Mouse (Mus musculus): ENCODE measurements at regions not wholly inside any gene's neighbourhood (a gene's known extent, or its start where the extent isn't known, plus 50 kb on each side); places are given as distances from the start of the nearest gene placed in this dataset.

DNA sequence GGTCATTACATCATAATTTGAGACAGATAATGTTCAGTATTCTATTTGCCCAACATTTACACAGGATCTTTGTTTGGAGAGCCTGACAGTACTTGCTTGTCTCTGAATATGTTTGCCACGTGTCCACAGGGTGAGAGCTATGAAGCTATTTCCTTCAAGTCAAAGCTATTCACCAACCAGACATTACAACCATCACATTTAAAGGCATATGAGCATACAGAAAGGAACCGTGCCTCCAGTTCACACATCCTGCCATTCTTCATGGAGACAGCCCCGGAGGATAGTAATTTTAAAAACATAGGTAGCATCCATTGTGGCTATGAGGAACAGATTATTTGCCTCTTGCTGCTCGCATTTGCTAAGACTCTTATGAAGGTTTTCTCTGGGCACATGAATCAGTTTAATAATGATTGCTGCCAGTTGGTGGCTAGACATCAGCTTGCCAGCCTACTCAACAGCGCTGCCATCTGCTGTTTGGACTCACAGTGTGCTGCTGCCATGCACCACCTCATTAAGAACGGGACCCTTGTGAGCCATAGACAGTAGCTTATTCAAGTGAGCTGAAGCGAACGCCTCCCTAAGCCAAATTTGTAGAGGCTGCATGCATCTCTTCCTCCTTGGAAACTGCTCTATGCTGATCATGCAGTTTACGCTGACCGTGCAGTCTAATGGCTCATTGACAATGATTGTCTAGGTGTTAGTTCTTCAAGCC is 126.5 kb upstream of the Ccdc54 start:
- WGBS: 68% methylated on average over 10 of the region's 10 CpGs
- no peaks in the 10 kb centered on the region for H3K36me3 ChIP-seq (ENCODE audit: control insufficient read depth, insufficient read depth, low read length)
- no peak overlapping the region for H3K9ac ChIP-seq (ENCODE audit: low read depth, low read length)
- TF ChIP-seq POLR2A (IDR thresholded peaks at IDR 0.05; ENCODE audit: insufficient read depth, low read depth, low read length) (no peak), CTCF (IDR thresholded peaks at IDR 0.05) (peak; percentile 33), EP300 (IDR thresholded peaks at IDR 0.05; ENCODE audit: insufficient read depth, low read depth, low read length) (no peak)
- H3K27ac ChIP-seq: no peak overlapping the region
- H3K4me3 ChIP-seq: no peak overlapping the region
- no peak for DNase-seq
- H3K79me2 ChIP-seq (replicated peaks; ENCODE audit: control insufficient read depth, insufficient read depth, low read length): no peaks in the 10 kb centered on the region
- intact Hi-C loops (cut with DNase I): no loop called here
- no peaks in the 10 kb centered on the region for H3K27me3 ChIP-seq (ENCODE audit: control insufficient read depth, insufficient read depth, low read length)
- H3K4me1 ChIP-seq (ENCODE audit: control insufficient read depth, insufficient read depth, low read length): no peaks in the 10 kb centered on the region

DNA sequence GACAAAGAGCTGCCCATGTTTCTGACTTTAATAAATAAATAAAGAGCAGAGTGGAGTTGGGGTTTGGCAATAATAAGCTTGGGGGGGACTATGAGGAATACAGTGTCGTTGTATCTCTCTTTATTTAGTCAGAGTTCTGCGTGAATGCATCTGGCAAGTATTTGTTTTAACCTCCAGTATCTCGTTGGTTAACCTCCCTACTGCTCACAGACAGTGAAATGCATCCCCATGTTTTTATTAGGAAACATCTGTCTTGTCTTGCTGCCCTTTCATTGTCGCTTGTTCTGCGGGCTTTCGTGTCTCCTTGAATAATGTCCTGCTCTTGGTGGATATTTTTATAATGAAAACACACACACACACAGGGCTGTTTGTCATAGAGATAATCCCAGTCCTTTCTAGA is 118.8 kb upstream of the Ccdc54 start:
- Histone ChIP-seq H3K79me2 (replicated peaks; ENCODE audit: control insufficient read depth, insufficient read depth, low read length) (no peaks in the 10 kb centered on the region), H3K36me3 (ENCODE audit: control insufficient read depth, insufficient read depth, low read length) (no peaks in the 10 kb centered on the region), H3K27ac (no peak overlapping the region), H3K4me3 (no peak overlapping the region), H3K4me1 (ENCODE audit: control insufficient read depth, insufficient read depth, low read length) (no peaks in the 10 kb centered on the region), H3K9ac (ENCODE audit: low read depth, low read length) (no peak overlapping the region), H3K27me3 (ENCODE audit: control insufficient read depth, insufficient read depth, low read length) (no peaks in the 10 kb centered on the region)
- intact Hi-C loops (cut with DNase I): no loop called here
- TF ChIP-seq EP300 (IDR thresholded peaks at IDR 0.05; ENCODE audit: insufficient read depth, low read depth, low read length): no peak
- TF ChIP-seq POLR2A (IDR thresholded peaks at IDR 0.05; ENCODE audit: insufficient read depth, low read depth, low read length): no peak
- no peak for TF ChIP-seq CTCF (IDR thresholded peaks at IDR 0.05)
- 45% methylated on average over 6 of the region's 6 CpGs for WGBS
- no peak for DNase-seq

DNA sequence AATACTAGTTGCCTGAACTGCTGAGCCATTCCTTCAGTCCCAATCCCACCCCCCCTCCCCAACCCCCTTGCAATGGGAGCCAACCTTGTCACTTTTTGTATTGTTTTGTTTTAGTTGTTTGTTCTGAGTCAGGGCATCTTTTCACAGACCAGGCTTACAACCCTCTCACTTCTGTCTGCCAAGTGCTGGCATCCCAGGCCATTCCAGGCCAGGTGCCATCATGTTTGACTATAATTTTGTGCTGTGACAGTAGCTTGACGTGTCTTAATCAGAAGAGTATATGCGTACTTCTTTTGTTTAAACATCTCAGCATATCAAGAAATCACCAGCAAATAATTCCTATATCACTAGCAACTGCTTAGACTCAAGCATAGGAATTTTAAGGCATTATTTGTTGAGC is 117.0 kb upstream of the Ccdc54 start:
- intact Hi-C loops (cut with DNase I): no loop called here
- no peak for DNase-seq

DNA sequence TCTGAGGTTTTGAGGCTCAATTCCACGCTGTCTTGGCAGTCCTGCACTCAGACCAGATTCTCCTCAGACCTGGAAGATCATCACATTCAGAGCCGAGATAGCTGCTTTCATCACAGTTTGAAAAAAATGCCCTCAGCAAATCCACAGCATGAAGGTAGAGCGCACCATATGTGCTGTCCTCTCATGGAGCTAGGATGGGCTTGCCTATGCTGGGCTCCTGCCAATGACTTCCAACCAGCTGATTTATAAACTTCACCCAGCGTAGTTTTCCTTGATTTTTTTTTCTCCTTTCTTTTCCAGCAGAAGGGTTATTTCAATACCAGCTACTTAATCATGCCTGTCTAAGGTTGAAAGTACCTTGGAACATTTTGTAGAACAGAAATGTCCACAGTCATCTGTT is 115.0 kb upstream of the Ccdc54 start:
- no peaks in the 10 kb centered on the region for H3K4me1 ChIP-seq (ENCODE audit: control insufficient read depth, insufficient read depth, low read length)
- no peaks in the 10 kb centered on the region for H3K27me3 ChIP-seq (ENCODE audit: control insufficient read depth, insufficient read depth, low read length)
- H3K27ac ChIP-seq: no peak overlapping the region
- H3K4me3 ChIP-seq: no peak overlapping the region
- intact Hi-C loops (cut with DNase I): no loop called here
- DNase-seq: no peak
- no peaks in the 10 kb centered on the region for H3K36me3 ChIP-seq (ENCODE audit: control insufficient read depth, insufficient read depth, low read length)
- TF ChIP-seq EP300 (IDR thresholded peaks at IDR 0.05; ENCODE audit: insufficient read depth, low read depth, low read length) (no peak), POLR2A (IDR thresholded peaks at IDR 0.05; ENCODE audit: insufficient read depth, low read depth, low read length) (no peak), CTCF (IDR thresholded peaks at IDR 0.05) (no peak)
- no peaks in the 10 kb centered on the region for H3K79me2 ChIP-seq (replicated peaks; ENCODE audit: control insufficient read depth, insufficient read depth, low read length)
- WGBS: 65% methylated on average over 4 of the region's 4 CpGs
- no peak overlapping the region for H3K9ac ChIP-seq (ENCODE audit: low read depth, low read length)

More for the DNA sequence above, 117.0 kb upstream of the Ccdc54 start:
- H3K27me3 ChIP-seq (ENCODE audit: control insufficient read depth, insufficient read depth, low read length): no peaks in the 10 kb centered on the region
- H3K9ac ChIP-seq (ENCODE audit: low read depth, low read length): no peak overlapping the region
- WGBS: 84% methylated on average over 2 of the region's 2 CpGs
- no peak overlapping the region for H3K27ac ChIP-seq
- H3K4me1 ChIP-seq (ENCODE audit: control insufficient read depth, insufficient read depth, low read length): no peaks in the 10 kb centered on the region
- no peak overlapping the region for H3K4me3 ChIP-seq
- no peaks in the 10 kb centered on the region for H3K36me3 ChIP-seq (ENCODE audit: control insufficient read depth, insufficient read depth, low read length)
- H3K79me2 ChIP-seq (replicated peaks; ENCODE audit: control insufficient read depth, insufficient read depth, low read length): no peaks in the 10 kb centered on the region
- no peak for TF ChIP-seq CTCF (IDR thresholded peaks at IDR 0.05)
- TF ChIP-seq POLR2A (IDR thresholded peaks at IDR 0.05; ENCODE audit: insufficient read depth, low read depth, low read length): no peak
- TF ChIP-seq EP300 (IDR thresholded peaks at IDR 0.05; ENCODE audit: insufficient read depth, low read depth, low read length): no peak

DNA sequence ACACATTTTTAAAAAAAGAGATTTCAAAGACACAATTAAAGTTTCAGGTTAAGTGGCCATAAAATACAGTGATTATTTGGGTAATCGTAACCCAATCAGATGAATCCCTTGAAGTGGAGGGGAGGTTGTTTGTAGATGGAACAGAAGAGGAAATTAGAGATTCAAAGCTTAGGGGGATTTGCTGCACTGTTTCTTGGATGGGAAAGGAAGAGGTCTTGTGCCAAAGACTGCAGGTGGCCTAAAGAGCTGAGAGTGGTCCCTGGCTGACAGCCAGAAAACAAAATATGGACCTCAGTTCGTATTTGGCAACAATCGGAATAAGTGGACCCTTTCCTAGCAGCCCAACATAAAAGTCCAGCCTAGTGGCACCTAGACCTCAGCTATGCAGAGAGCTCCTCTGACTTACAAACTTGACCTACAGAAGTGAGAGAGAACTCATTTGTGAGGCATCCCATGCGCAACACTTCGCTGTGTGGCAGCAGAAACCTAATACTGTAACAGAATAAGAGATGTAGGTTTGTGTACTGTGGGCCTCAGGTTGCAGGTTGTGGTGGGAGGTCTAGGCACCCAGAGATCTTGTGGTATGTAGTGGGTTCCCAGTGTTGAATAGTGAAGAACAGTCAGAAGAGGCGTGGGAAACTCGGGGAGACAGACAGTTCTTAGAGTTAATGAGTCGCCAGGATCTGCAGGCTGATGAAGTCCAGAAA is 110.0 kb upstream of the Ccdc54 start:
- H3K27ac ChIP-seq: no peak overlapping the region
- H3K27me3 ChIP-seq (ENCODE audit: control insufficient read depth, insufficient read depth, low read length): no peaks in the 10 kb centered on the region
- WGBS: 70% methylated on average over 8 of the region's 8 CpGs
- no peaks in the 10 kb centered on the region for H3K36me3 ChIP-seq (ENCODE audit: control insufficient read depth, insufficient read depth, low read length)
- intact Hi-C loops (cut with DNase I): no loop called here
- no peak overlapping the region for H3K4me3 ChIP-seq
- no peak for DNase-seq
- TF ChIP-seq POLR2A (IDR thresholded peaks at IDR 0.05; ENCODE audit: insufficient read depth, low read depth, low read length) (no peak), EP300 (IDR thresholded peaks at IDR 0.05; ENCODE audit: insufficient read depth, low read depth, low read length) (no peak), CTCF (IDR thresholded peaks at IDR 0.05) (no peak)
- H3K9ac ChIP-seq (ENCODE audit: low read depth, low read length): no peak overlapping the region
- no peaks in the 10 kb centered on the region for H3K79me2 ChIP-seq (replicated peaks; ENCODE audit: control insufficient read depth, insufficient read depth, low read length)
- H3K4me1 ChIP-seq (ENCODE audit: control insufficient read depth, insufficient read depth, low read length): no peaks in the 10 kb centered on the region

DNA sequence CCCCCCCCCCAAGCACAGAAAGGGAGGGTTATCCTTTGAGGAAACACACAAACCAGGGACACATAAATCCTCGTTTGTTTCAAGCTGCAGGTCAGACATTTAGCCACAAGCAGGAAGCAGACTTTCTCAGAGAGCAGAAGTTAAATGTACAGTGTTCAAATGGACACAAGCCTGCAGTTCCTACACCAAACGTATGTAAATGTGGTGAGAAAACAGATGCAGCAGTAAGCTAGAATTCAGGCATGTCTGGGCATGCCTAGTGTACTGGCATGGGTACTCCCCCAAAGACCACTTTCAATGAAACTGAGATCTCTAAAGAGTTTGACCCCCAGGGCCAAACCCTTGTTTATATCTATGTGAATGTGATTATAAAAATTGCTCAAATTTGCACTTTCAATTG is 109.2 kb upstream of the Ccdc54 start:
- Histone ChIP-seq H3K9ac (ENCODE audit: low read depth, low read length) (no peak overlapping the region), H3K27ac (no peak overlapping the region), H3K36me3 (ENCODE audit: control insufficient read depth, insufficient read depth, low read length) (no peaks in the 10 kb centered on the region), H3K79me2 (replicated peaks; ENCODE audit: control insufficient read depth, insufficient read depth, low read length) (no peaks in the 10 kb centered on the region), H3K4me3 (no peak overlapping the region), H3K4me1 (ENCODE audit: control insufficient read depth, insufficient read depth, low read length) (no peaks in the 10 kb centered on the region), H3K27me3 (ENCODE audit: control insufficient read depth, insufficient read depth, low read length) (no peaks in the 10 kb centered on the region)
- 34% methylated on average over 2 of the region's 2 CpGs for WGBS
- intact Hi-C loops (cut with DNase I): no loop called here
- DNase-seq: no peak
- no peak for TF ChIP-seq EP300 (IDR thresholded peaks at IDR 0.05; ENCODE audit: insufficient read depth, low read depth, low read length)
- TF ChIP-seq CTCF (IDR thresholded peaks at IDR 0.05): no peak
- TF ChIP-seq POLR2A (IDR thresholded peaks at IDR 0.05; ENCODE audit: insufficient read depth, low read depth, low read length): no peak
